Mouse (Mus musculus) common myeloid progenitor, adult 5-6 weeks (primary cell): Measurements from ENCODE around the gene Fam173b. TPM values are rescaled to one million over a fixed set of nuclear protein-coding genes. Genes with fewer than 3 reads are reported as not detected.
"Not testable (repeated sequence)": the region's sequence is repeated elsewhere in the genome, so short reads cannot be mapped to it uniquely, and the experiment has no call there.

Experiments
- ATAC-seq: replicated peaks from 2 replicates; pipeline ENCODE4 v1.8.0; 2016; ENCODE audit warnings: low read depth, mild to moderate bottlenecking, moderate TSS enrichment, inconsistent platforms; ENCODE audit not compliant: poor library complexity, severe bottlenecking
- total RNA-seq: library from RNA; stranded (forward); fragments of 200-1000, 187-1606 nt; gene quantifications from 2 replicates; pipeline ENCODE4 v1.2.3, GENCODE M21; 2017

Fam173b gene
- 6.1 and 11.3 TPM in 2 replicates for total RNA-seq

DNA sequence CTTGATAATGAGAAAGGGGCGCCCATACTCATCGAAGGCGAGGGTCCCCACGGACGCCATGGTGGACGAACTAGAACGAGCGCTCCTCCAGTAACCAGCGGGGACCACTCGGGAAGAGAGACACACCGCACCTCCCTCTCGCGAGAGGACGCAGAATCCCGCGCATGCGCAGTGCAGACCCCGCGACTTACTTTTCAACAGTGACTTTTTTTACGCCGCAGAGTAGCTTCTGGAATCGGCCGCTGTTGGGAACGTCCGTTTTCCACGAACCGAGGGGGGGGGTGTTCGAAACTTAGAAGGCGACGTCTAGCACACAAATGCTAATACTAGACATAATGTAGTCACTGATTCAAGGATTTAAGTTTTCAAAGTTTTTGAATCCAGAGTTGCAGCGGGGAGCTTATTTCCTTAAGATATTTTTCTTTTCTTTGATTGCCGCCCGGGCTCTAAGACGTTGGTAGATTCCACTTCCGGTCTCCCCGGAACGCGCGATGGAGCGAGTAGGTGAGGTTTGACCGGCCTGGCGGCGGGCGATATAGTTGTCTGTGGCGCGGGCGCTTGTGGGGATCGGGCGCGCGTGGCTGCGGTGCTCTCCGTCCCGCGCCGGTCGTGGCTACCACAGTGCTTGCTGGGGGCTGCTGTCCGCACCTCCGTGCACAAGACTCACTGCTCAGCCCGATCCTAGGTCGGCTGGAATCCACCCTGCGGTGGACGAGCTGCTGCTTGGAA is at the start of gene Fam173b, which contains the start of gene Cct5:
Gene Fam173b (plus strand): TSS at position 207 of the 729 bp plus-strand sequence.
Gene Cct5 (minus strand): TSS at position 159 of the 729 bp plus-strand sequence.
- peak; percentile 81 for ATAC-seq

DNA sequence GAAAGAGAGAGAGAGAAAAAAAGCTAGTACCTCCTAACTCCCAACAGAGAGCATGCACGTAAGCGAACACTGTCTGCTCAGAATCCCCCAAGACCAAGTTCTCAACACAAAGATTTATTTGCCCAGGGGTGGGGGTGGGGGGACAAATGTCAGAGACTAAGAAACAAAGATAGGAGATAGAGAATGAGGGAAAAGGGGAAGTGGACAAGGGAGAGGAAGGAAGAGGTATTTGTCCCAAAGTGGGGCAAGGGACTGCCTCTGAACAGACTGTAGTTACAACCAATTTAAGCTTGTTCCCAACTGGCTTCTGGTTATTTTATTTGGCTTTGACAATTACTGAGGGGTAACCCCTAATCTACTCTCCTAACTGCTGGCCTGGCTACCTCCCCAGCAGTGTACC is 46.8 kb upstream of the Fam173b start:
- ATAC-seq: peak; percentile 84

DNA sequence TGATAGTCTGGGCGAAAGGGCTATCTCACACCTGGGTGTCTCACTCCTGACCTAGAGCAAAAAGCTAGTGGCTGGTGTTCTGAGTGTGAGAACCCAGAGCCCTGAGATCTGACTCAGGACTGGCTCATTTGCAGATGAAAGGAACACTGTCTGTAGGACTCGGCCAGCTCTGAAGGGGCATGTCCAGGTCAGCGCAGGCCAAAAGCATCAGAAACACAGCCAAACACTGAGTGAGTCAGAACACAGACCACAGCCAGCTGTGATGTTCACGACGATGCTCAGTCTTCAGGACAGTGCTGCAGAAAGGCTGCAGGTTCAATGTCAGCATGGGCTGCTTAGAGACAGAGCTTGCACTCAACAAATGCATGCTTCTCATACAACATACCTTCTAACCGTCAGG is 40.3 kb upstream of the Fam173b start:
- no peak for ATAC-seq

DNA sequence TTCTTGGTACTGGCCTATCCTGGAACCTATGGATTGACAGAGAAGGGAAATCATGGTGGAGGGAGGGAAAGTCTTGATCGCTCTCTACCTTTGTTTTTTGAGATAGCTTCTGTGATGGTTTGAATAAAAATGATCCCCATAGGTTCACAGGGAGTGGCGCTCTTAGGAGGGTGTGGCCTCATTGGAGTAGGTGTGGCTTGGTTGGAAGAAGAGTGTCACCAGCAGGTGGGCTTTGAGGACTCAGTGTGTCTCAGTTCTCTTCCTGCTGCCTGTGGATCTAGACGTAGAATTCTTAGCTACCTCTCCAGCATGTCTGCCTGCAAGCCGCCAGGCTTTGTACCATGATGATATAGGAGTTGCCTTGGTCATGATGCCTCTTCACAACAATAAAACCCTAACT is 39.7 kb upstream of the Fam173b start:
- ATAC-seq: no peak

DNA sequence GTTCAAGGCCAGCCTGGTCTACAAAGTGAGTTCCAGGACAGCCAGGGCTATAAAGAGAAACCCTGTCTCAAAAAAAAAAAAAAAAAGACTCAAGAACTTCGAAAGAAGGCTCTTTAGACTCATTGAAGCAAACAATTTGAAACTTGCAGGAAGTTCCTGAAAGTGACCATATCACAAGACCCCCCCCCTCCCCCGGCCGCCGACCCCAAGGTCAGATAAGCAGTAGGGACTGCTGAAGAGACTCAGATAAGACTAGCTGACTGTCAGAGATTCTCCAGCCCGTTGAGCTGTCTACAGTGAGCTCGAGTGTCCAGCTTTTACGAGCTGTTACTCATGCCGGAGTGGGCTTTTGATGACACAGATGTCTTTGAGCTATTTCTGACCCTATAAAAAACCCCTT is 38.8 kb upstream of the Fam173b start:
- ATAC-seq: no peak

DNA sequence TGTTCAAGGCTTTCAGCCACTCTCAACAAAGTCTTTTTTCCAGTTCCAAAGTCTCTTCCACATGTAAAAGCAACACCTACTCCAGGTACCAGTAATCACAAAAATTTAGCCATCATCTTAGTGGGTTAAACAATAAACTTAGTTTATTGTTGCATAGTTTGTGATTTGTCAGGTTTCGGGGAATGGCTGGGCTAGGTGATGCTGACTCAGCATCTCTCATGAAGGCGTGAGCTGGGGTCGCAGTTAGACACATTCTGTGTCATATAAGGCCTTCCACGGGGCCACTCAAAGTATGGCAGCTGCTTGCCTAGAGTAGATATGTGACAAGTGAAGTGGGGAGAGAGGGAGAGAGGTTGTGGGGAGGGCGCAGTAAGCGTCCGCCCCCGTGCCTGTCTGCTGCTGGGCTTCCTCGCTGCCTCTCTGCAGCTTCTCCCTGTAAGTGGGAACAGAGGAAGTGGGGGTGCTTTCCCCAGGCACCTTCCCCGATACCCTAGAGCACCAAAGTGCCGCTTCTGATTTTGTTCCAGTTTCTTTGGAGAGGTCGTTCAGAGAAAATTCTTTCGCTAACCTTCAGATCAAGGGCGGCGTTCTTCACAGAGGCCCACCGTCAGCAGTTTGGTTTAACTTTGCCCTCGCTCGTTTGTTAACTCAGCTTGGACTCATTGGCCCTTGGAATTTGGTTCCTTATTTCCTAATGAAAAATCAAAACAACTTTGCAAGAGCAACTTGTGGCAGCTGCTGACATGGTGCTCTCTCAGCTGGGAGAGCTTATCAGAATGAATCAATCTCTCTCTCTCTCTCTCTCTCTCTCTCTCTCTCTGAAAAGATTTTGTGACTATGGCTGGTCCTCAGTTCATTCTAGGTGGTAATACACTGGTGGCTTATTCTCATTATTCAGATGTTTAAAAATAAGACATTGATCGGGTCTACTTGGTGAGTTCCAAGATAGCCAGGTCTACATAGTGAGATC is 37.8 kb upstream of the Fam173b start:
- peak; percentile 58 for ATAC-seq

DNA sequence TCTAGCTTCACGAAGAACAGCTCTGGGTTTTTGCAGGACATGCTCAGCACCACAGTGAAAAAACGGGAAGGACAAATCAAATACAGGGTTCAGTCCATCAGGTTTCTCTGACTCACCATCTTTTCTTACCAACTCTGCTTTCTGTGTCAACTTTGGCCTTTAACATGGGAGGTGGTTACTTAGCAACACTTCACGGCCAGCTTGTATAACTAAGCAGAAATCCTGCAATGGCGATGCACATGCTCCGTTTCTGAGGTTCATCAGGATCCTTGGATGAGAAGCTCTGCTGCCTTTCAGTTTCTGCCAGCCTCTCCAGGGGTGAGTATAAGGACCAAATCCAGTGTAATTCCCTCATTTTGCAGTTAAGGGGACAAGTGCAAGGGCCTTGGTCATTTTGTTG is 36.5 kb upstream of the Fam173b start, which contains the start of gene Cmbl:
Gene Cmbl (plus strand): TSS at position 206 of the 400 bp plus-strand sequence.
- no peak for ATAC-seq

DNA sequence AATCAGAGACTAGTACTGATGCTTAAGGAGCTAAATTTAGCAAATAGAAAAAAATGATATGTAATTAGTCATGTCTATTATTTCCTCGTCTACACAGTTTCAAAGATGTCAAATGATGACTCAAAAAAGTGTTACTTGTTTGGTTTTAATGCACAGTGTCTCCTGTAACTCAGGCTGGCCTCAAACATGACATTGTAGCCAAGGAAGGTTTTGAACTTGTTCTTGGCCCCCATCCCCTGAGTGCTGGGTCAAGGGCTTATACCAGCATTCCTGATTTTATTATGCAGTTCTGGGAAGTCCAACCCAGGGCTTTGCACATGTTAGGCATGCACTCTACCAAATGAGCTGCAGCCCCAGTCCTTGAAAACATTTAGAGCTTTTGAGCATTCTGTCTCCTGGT is 35.9 kb upstream of the Fam173b start:
- no peak for ATAC-seq

DNA sequence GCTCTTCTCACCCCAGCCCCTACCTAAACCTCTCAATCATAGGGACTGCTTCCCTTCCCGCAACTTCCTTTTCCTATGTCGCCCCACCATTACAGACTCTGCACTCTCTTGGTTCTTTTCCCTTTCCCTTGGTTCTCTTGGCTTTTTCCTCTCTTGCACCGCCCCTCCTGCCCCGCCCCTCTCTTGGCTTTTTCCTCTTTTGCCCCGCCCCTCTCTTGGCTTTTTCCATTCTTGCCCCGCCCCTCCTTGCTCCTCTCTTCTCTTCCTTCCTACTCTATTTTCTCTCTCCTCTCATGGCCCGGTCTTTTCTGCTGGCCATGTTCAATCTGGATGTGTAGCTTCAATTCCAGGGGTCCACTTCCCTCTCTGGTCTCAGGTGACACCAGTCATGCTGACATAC is 34.2 kb upstream of the Fam173b start:
- ATAC-seq: no peak

DNA sequence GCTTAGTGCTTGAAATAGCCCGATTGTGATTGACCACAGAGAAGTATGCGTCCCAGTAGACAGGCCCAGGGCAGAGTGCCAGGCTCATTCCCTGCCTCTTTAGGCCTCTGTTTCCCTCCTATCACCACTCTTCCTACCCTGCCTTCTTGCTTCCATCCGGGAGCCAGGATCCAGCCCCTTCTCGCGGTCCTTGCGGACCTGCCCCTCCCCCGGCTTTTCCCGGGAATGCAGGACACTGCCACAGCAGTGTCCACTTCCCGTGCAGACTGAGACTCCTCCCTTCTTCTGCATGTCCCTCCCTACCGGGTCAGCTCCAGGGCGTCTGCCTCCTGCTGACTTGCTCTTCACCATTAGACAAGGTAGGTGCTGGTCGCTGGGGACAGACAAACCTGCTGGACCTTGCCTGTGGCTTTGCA is 33.1 kb upstream of the Fam173b start:
- no peak for ATAC-seq

DNA sequence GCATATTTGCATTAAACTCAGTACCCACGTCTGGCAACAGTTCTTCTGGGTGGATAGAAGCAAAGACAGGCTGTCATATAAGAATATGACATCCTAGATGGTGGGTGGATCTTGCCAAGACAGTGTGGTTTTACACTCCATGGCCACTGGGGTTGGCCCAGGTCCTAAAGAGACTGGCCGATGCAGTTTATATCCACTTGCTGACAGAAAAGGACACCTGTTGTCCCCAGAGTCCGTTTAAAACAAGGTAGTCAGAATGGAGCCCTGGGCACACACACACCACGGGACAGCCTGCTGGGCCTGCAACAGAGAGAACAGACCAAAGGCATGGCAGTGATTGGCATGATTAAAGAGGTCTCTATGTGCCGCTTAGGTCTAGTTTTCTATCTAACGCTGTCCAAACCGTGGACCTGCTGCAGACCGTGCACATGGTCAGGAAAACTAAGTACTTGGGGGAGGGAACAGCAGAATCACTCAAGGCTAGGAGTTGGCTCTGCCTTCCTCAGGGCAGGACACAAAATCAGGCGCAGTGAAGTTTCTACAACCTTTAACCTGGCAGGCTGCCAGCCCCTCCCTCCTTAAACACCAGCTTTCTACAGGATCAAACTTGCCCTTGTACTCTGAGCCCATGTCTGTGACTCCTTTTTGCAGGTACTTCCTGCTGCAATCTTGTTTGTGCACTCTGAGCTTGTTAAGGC is 32.2 kb upstream of the Fam173b start:
- ATAC-seq: no peak

DNA sequence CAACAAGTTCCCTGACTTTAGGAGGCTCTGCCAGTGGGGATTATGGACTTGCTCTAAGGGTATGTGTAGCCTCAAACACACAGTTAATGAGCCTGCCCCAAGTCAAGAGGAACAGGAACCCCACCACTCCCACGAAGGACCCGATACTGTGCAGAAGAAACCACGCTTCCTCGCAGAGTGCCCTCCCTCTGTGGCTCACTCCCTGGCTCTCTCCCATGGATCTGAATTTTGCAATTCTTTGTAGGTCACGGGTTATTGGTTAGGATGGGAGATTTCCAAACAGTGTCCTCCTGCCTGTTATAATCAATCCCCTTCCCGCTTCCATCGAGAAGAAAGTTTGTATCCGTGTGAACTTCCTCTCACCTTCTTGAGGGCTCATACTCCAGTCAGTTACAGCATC is 30.7 kb upstream of the Fam173b start:
- ATAC-seq: peak; percentile 27; the same call in 1 of the 2 replicates

DNA sequence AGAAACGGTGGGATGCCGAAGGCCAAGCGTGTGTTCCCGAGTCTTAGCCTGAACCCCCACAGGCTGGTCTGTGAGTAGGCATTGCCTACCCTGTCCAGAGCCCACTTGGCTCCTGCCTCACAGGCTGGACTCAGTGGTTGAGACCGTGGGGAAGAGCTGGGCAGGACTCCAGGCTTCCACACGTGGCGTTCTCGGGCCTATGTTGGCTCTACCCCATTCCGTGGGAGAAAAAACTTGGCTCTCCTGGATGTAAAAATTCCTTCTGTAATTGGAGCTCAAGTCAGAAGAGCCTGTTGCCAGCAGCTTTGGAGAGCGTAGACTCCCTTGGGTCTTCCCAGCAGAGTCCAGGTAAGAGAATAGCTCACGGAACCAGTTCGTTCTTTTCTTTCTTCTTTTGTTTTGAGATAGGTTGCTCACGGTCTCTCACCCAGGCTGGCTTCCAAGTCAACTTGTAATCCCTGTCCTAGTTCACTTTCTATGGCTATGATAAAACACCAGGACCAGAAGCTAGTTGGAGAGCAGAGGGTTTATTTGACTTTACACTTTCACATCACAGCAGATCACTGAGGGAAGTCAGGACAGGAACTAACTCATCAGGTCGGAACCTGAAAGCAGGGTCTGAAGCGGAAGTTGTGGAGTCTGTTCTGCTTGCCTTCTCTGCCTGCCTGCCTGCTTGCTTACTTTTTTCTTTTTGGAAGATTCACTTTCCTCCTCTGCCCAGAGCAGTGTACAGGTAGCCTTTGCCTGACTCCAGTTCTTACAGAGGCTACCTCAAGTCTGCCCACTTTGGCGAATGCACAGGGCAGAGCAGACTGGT is 29.5 kb upstream of the Fam173b start:
- peak; percentile 61 for ATAC-seq

DNA sequence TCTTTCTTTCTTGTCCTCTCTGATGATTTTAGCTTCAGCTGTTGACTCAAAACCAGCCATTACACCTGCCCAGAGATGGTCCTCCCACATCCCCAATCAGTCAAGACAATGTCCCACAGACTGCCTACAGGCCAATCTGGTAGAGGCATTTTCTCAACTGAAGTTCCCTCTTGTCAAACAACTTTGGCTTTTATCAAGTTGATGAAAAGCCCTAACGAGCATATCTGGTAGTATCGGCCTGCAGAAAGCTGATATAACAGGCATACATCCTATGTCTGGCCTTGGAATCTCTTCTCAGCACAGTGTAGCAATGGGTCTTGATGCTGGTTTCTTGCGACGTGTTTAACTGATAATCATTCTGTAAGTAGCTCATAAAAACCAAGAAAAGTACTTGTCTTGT is 28.4 kb upstream of the Fam173b start:
- ATAC-seq: no peak

DNA sequence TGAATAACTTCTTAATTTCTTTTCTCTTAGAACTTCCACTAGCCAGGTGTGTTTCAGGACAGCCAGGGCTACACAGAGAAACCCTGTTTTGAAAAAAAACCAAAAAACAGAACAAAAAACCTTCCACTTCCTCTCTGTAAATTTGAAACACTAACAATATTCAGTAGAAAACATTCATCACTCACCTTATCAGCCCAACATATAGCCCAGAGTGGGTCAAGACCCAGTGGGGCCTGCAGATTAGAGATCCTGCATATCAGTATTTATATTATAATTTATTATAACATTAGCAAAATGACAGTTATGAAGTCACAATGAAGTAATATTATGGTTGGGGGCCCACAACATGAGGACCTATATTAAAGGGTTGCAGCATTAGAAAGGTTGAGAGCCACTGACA is 28.0 kb upstream of the Fam173b start:
- no peak for ATAC-seq

DNA sequence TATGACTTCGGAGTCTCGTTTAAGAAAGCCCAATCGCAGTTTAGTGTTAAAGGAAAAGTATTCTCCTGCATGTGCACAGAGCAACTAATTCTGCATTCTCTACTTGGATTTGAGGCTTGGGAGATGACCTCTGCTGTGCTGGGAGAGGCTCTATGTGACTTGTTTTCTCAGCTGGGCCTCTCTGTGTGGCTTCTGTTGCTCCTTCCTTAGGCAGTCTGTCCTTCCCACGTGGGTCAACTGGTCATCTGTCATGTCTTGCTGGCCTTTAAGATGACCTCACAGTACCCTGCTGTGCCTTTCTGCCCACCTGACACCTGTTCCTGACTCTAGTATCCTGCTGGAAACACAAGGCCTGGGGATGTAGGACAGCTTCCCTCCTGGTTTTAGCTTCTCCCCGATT is 25.6 kb upstream of the Fam173b start:
- ATAC-seq: no peak

DNA sequence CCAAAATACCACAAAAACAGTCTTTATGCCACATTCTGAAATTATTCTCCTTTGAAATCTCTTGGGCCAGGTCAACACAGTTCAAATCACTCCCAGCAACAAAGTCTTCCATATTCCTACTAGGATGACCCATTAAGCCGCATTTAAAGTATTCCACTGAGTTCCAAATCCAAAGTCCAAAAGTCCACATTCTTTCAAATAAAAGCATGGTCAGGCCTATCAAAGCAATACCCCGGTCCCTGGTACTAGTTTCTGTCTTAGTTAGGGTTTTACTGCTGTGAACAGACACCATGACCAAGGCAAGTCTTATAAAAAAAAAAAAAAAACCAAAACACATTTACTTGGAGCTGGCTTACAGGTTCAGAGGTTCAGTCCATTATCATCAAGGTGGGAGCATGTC is 20.6 kb upstream of the Fam173b start:
- not testable (repeated sequence) for ATAC-seq

DNA sequence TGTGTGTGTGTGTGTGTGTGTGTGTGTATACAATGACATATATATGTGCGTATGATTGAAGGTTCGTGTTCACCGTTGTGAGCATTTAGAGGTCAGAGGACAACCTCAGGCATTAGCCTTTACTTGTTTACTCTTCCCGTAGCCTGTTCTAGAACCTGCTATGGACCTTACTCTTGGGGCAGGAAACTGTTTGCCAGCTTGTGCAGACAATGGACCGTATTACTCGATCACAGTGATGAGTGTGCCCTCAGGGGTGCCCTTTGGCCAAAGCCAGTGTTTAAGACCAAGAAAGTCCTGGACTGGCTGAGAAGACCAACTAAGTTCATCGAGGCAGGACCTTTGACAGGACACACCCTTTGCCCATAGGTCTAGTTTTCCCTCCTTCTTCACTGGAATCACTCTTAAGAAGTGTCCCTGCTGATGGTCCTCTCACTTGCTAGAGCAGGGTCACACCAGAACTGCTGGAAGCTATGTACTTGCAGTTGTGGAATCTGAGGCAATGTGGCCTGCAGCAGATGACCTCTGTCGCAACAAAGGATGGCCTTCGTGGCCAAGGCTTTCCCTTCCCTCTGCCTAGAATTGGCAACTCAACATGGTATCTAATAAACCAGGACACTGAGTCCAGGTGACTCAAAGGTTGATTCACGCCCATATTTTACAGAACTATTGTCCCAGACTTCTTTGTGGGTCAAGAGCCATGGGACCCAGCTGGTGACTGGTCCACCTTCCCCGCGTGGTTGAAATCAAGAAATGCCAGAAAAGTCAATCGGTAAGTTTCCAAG is 18.2 kb upstream of the Fam173b start:
- no peak for ATAC-seq

DNA sequence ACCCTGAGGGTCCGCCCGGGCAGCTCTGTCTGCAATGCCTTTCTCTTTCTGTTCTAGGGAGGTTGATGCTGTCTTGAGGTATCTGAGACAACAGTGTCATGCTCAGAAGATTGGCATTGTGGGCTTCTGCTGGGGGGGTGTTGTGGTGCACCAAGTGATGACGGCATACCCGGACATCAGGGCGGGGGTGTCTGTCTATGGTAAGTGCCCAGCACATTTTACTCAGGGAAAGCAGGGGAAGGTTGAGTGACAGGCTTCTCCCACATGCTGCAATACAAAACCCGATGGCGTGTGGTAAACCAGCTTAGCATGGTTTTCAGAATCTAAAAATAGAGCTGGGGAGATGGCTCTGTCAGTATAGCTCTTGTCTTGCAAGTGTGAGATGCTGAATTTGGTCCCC is 16.4 kb upstream of the Fam173b start:
- peak; percentile 62 for ATAC-seq
